Mouse (Mus musculus): ENCODE data around the gene Lig3. TPM values are rescaled to one million over a fixed set of nuclear protein-coding genes. Genes with fewer than 3 reads are reported as not detected.

The Lig3 gene
- 67.8 and 76.7 TPM in 2 replicates for polyA plus RNA-seq (2012; ENCODE audit: low replicate concordance)

GRCm38 (mm10) chr11:82780983-82781903 lies at the start of gene Lig3:
Gene Lig3 (plus strand): TSS chr11:82781108.

GRCm38 (mm10) chr11:82763742-82764437 lies 17.0 kb upstream of the Lig3 start, which contains the start of the genes Cct6b and Zfp830:
Gene Cct6b (minus strand): TSS chr11:82764321.
Gene Zfp830 (plus strand): TSS chr11:82764345.

Other genes starting within 250 kb of the Lig3 start
- gene Cct6b, start 16.8 kb upstream of the Lig3 start, polyA plus RNA-seq (2012; ENCODE audit: low replicate concordance), result not detected in 2 replicates
- 7.9 and 17.1 TPM in 2 replicates for gene Zfp830, start 16.8 kb upstream of the Lig3 start, polyA plus RNA-seq (2012; ENCODE audit: low replicate concordance)
- 19.8 and 81.1 TPM in 2 replicates for gene Rffl, start 90.1 kb downstream of the Lig3 start, polyA plus RNA-seq (2012; ENCODE audit: low replicate concordance)
- gene Rad51d, start 109.5 kb downstream of the Lig3 start, polyA plus RNA-seq (2012; ENCODE audit: low replicate concordance), result 7.8 and 9.3 TPM in 2 replicates
- gene Fndc8, start 111.0 kb downstream of the Lig3 start, polyA plus RNA-seq (2012; ENCODE audit: low replicate concordance), result not detected in 2 replicates
- 53.6 and 74.8 TPM in 2 replicates for gene Nle1, start 127.3 kb downstream of the Lig3 start, polyA plus RNA-seq (2012; ENCODE audit: low replicate concordance)
- 0.09 TPM in 1 of 2 replicates, not detected in the other for gene Unc45b, start 129.4 kb downstream of the Lig3 start, polyA plus RNA-seq (2012; ENCODE audit: low replicate concordance)
- 0.74 and 0.99 TPM in 2 replicates for gene Slfn5, start 170.2 kb downstream of the Lig3 start, polyA plus RNA-seq (2012; ENCODE audit: low replicate concordance)
- 2.0 and 5.0 TPM in 2 replicates for gene Slfn9, start 210.7 kb downstream of the Lig3 start, polyA plus RNA-seq (2012; ENCODE audit: low replicate concordance)
- gene Slfn8, start 239.7 kb downstream of the Lig3 start, polyA plus RNA-seq (2012; ENCODE audit: low replicate concordance), result 1.7 and 2.2 TPM in 2 replicates

All from leukemia stem cell, adult 10-12 weeks (primary cell).